Mouse (Mus musculus) R1 (cell line): ENCODE data around the gene Umodl1.

ENCODE experiments used
- DNase-seq: peaks from one replicate; pipeline ENCODE4 v3.0.0-alpha.2; 2018; ENCODE audit warnings: low read depth, low spot score

Umodl1 gene

GRCm38 (mm10) chr17:31037331-31037730 is 82.9 kb downstream of the Umodl1 start:
- no peak for DNase-seq

- no peak for DNase-seq
Measured at GRCm38 (mm10) chr17:31038381-31038780, 83.9 kb downstream of the Umodl1 start.

- no peak for DNase-seq
Measured at GRCm38 (mm10) chr17:31039626-31040025, 85.2 kb downstream of the Umodl1 start.

GRCm38 (mm10) chr17:31040421-31040820 is 86.0 kb downstream of the Umodl1 start:
- no peak for DNase-seq

- DNase-seq = no peak
Measured at GRCm38 (mm10) chr17:31042751-31043150, 88.3 kb downstream of the Umodl1 start.

GRCm38 (mm10) chr17:31057151-31057890 is 102.9 kb downstream of the Umodl1 start, which contains the start of gene Abcg1:
TSS of gene Abcg1 (plus strand) at chr17:31057675.
- DNase-seq = peak; percentile 79

- DNase-seq = no peak
Measured at GRCm38 (mm10) chr17:31057891-31058744, 103.7 kb downstream of the Umodl1 start.

- no peak for DNase-seq
Measured at GRCm38 (mm10) chr17:31058745-31059085, 104.3 kb downstream of the Umodl1 start.

GRCm38 (mm10) chr17:31060196-31060587 is 105.8 kb downstream of the Umodl1 start:
- DNase-seq = no peak
